Mouse (Mus musculus) stomach, embryonic 14.5 days (tissue): ENCODE measurements at regions not wholly inside any gene's neighbourhood (a gene's known extent, or its start where the extent isn't known, plus 50 kb on each side); places are given as distances from the start of the nearest gene placed in this dataset.
"Not testable (repeated sequence)": the region's sequence is repeated elsewhere in the genome, so short reads cannot be mapped to it uniquely, and the experiment has no call there.

Experiments used
- ATAC-seq: fragments of 200-750 bp; cut with Nextera tagmentation; 2 replicates; pipeline ENCODE4 v1.8.0; 2017; ENCODE audit warnings: low read depth, moderate TSS enrichment; ENCODE audit not compliant: insufficient number of reproducible peaks, insufficient read depth, low FRiP score
- H3K27ac ChIP-seq: fragments of 300-500 bp; sonication (generic); 2 replicates; pipeline ENCODE4 v1.5.1; 2014; ENCODE audit warnings: mild to moderate bottlenecking, low read length, moderate library complexity, mixed read lengths
- H3K27me3 ChIP-seq: fragments of 300-500 bp; sonication (generic); 2 replicates; pipeline ENCODE4 v1.6.1; 2014; ENCODE audit warnings: low read length, control low read depth, mixed read lengths; ENCODE audit not compliant: control insufficient read depth, insufficient read depth
- H3K36me3 ChIP-seq: fragments of 300-500 bp; sonication (generic); 2 replicates; pipeline ENCODE4 v1.6.1; 2014; ENCODE audit warnings: mild to moderate bottlenecking, control low read depth, low read length, moderate library complexity, mixed read lengths; ENCODE audit not compliant: control insufficient read depth, insufficient read depth
- H3K4me1 ChIP-seq: fragments of 300-500 bp; sonication (generic); 2 replicates; pipeline ENCODE4 v1.6.1; 2014; ENCODE audit warnings: low read length, control low read depth, mixed read lengths; ENCODE audit not compliant: control insufficient read depth, insufficient read depth
- H3K4me2 ChIP-seq: fragments of 300-500 bp; sonication (generic); replicated peaks from 2 replicates; pipeline ENCODE4 v1.6.1; 2014; ENCODE audit warnings: low read depth, low read length, control low read depth
- H3K4me3 ChIP-seq: fragments of 300-500 bp; sonication (generic); 2 replicates; pipeline ENCODE4 v1.5.1; 2014; ENCODE audit warnings: low read depth, low read length, control low read depth
- H3K9ac ChIP-seq: fragments of 300-500 bp; sonication (generic); replicated peaks from 2 replicates; pipeline ENCODE4 v1.6.1; 2014; ENCODE audit warnings: low read depth, mild to moderate bottlenecking, control low read depth, low read length, moderate library complexity, mixed read lengths
- H3K9me3 ChIP-seq: fragments of 300-500 bp; sonication (generic); 2 replicates; pipeline ENCODE4 v1.6.1; 2016; ENCODE audit warnings: low read depth, low read length, control low read depth; ENCODE audit not compliant: control insufficient read depth
- WGBS: fragments of 180-500 bp; shearing (Covaris S2); extraction: QIAGEN DNeasy Blood & Tissue Kit; methylation state at CpG from one replicate; pipeline ENCODE4 v1.1.7; 2014; 5-methylcytosine and 5-hydroxymethylcytosine counted together

DNA sequence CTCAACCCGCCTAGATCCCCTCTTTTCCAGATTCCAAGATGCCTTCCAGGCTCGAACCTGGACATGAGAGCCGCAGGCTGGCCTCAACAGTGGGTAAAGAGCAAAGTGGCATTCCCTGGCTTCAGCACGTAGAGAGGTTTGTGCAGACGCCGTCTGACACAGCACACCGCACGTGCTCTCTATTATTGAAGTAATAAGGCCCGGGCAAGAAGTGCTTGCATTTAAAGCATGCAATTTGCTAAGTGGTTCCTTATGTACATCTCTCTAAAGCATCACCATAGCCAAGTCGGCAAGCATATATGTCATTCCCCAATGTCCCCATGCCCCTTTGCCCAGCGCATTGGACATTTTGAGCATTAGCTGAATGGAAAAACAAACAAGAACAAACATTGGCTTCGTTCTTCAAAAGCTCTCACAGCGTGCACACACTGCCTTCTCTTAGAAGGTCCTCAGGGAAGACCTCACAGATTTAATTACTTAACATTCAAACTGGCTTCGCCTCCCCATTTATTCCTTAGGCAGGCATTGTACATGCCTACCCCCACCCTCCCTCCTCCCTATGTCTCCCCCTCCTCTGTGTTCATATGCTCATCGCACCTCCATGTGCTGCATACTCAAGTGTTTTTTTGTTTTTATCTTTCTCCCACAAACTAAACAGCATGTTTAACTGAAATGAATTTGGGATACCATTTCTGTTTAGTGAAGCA, 273.9 kb downstream of the Samd5 start:
- H3K4me1 ChIP-seq, result no peaks in the 10 kb centered on the region
- H3K36me3 ChIP-seq, result no peaks in the 10 kb centered on the region
- no peak overlapping the region for H3K4me2 ChIP-seq
- H3K27me3 ChIP-seq, result no peaks in the 10 kb centered on the region
- 87% methylated on average over 15 of the region's 15 CpGs for WGBS
- ATAC-seq, result no peak
- H3K27ac ChIP-seq, result no peak overlapping the region
- H3K9me3 ChIP-seq, result no peaks in the 10 kb centered on the region
- H3K4me3 ChIP-seq, result no peak overlapping the region
- H3K9ac ChIP-seq, result no peak overlapping the region

DNA sequence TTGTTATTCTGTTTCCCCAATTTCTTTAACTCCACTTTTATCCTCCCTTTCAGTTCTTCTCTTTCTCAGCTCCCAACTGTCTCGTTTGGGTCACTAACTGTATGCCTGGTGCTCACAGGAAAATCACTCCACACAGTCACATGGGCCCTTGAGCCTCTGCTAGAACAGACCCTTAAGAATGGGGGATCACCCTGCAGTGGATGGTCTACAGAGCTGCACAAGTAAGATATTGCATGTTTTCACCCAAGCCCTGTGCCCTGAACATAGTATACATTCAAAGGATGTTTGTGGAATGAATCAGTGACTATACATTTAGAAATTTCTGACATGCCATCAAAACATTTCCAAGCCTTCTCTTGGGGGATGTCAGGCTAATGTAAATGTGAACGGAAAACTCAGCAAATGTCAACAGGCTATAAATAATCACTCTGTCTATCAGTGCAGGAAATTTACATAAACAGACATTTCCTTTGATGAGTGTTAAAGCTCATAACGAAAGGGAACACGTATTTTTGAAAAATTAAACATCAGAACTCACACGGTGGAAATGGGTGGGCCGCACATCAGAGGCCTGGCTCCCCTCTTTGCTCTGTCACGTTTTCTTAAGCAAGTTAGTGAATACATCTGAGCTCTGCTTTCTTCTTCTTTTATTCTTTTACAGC, 297.4 kb downstream of the Samd5 start:
- ATAC-seq, result no peak
- Histone ChIP-seq H3K27ac (peak overlapping the region; percentile 45; the same call in 1 of the 2 replicates), H3K4me2 (no peak overlapping the region), H3K4me3 (no peak overlapping the region), H3K27me3 (no peaks in the 10 kb centered on the region), H3K36me3 (no peaks in the 10 kb centered on the region), H3K4me1 (peaks cover 4% of the 10 kb centered on the region; the same call in 1 of the 2 replicates), H3K9ac (no peak overlapping the region), H3K9me3 (no peaks in the 10 kb centered on the region)
- 25% methylated on average over 7 of the region's 7 CpGs for WGBS

DNA sequence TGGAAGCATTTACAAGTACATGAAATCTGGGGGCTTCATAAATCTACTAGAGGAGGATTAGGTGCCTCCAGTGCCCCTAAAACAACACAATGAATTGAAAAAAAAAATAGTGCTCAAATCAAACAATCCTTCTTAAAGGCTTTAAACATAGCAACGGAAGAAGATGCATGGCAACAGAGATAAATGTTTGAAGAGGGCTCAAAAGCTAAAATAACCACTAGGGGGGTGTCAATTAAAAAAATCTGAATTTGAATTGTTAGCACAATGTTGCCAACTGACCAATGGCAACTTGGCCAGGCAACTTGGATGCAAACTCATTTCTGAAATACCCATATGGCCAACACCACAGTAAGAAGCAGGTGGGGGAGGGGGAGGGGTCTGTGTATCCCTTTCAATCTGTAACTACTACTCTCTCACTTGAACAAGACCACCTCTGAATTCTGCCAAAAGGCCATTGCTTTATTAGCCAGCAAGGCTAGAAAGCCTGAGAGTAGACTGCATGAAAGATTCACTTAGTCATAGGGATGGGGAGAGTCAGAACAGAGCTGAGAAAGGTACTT, 312.6 kb downstream of the Samd5 start:
- no peaks in the 10 kb centered on the region for H3K27me3 ChIP-seq
- WGBS, result 62% methylated on average over 1 of the region's 1 CpGs

DNA sequence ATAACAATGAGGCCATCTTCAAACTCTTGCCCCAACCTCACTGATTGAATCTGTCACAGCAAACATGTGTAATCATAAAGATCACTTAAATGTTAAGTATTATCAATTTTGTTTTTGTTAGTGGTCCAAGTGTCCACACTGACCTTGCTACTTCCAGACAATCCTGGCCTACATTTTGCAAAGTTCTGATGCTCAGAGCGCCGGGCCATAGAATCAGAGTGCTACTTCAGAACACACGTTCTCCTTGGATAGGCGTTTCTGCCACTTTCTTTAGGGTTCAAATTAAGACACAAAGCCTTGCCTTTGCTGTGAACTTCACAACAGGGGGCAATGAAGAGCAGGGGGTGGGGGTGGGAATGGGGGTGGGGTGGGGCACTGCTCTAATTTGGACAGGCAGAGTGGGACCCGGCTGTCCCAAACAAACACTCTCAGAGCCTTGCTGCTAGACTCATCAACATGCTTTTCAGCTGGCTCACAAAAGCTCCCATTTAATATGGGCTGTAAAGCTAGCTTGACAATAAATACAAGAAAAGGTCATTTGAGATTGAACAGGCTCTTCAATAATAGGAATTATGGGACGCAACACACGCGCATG, 336.7 kb downstream of the Samd5 start:
- ATAC-seq, result no peak
- H3K9me3 ChIP-seq, result no peaks in the 10 kb centered on the region
- H3K4me3 ChIP-seq, result no peak overlapping the region
- H3K4me2 ChIP-seq, result no peak overlapping the region
- no peaks in the 10 kb centered on the region for H3K4me1 ChIP-seq
- 80% methylated on average over 8 of the region's 8 CpGs for WGBS
- H3K27me3 ChIP-seq, result no peaks in the 10 kb centered on the region
- no peak overlapping the region for H3K27ac ChIP-seq
- no peak overlapping the region for H3K9ac ChIP-seq
- H3K36me3 ChIP-seq, result no peaks in the 10 kb centered on the region

More for the DNA sequence above, 312.6 kb downstream of the Samd5 start:
- Histone ChIP-seq H3K9ac (no peak overlapping the region), H3K4me2 (no peak overlapping the region), H3K4me3 (no peak overlapping the region), H3K36me3 (no peaks in the 10 kb centered on the region), H3K4me1 (no peaks in the 10 kb centered on the region), H3K9me3 (no peaks in the 10 kb centered on the region), H3K27ac (no peak overlapping the region)
- ATAC-seq, result no peak

DNA sequence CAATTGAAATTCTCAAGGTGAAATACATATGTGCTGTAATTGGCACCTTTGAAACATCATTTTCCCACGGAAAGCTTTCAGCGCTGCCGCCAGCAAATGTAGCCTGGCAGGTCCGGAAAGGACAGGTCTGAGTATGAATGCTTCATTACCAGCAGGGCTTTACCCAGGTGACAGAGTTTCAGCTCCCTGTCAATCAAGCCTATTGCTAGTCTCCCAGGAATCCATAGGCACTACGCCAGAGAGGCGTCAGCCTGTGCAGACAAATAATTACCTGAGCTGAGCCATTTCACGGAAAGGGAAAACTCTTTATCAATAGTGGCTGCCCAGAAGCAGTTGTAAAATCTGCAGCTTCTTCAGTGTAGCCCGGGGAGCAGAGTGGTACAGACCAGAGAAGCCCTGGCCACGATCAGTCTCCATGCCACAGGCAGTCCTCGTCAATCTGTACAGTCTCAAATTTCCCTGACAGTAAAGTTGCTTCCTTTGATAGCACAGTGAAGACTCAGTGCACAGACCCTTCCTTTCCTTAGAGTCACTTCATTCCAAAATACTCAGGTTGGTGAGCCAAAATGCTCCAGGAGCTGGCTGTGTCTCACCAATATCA, 340.7 kb downstream of the Samd5 start:
- H3K4me2 ChIP-seq, result no peak overlapping the region
- no peaks in the 10 kb centered on the region for H3K27me3 ChIP-seq
- H3K27ac ChIP-seq, result no peak overlapping the region
- WGBS, result 70% methylated on average over 10 of the region's 10 CpGs
- H3K36me3 ChIP-seq, result no peaks in the 10 kb centered on the region
- H3K9me3 ChIP-seq, result no peaks in the 10 kb centered on the region
- no peak overlapping the region for H3K4me3 ChIP-seq
- H3K9ac ChIP-seq, result no peak overlapping the region
- no peaks in the 10 kb centered on the region for H3K4me1 ChIP-seq
- ATAC-seq, result no peak

DNA sequence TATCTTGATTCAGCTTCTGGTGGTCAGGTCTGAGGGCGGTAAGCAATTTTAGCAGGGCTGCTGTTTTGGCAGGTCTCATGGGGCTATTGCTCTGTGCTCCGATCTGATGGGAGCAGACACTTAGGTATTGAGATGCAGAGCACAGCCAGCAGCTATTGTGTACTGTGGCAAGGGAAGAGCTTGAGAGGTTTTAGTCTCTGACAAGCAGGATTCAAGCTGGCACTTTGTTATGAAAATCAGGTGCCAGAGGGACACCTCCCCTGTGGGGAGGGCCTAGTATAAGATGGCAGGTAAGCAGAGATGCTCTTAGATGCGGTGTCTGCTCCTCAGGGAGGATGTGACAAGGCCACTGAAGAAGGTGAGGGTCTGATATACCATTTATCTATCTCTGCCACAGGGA, 343.3 kb downstream of the Samd5 start:
- Histone ChIP-seq H3K27ac (no peak overlapping the region), H3K4me3 (no peak overlapping the region), H3K4me1 (no peaks in the 10 kb centered on the region), H3K36me3 (no peaks in the 10 kb centered on the region), H3K9me3 (no peaks in the 10 kb centered on the region; the same call in 1 of the 2 replicates), H3K9ac (no peak overlapping the region), H3K4me2 (no peak overlapping the region), H3K27me3 (no peaks in the 10 kb centered on the region)
- WGBS, result 69% methylated on average over 3 of the region's 3 CpGs
- no peak for ATAC-seq

DNA sequence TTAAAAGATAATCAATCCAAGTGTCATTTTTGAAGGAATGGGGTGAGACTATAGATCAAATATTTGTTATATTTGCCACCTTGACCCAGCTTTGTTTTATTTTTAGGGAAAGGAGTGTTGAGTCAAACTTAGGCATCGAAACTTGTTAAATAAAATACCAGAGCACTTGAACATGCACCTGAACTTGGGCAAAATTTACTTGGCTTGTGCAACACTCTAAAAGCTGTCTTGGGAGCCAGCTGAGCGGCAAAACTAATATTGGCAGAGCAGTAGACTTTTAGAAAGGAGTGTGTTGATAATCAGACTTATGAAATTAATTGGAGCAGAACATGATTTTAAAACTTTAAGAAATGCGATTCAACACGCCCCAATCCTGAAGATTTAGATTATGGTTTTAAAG, 346.7 kb downstream of the Samd5 start:
- H3K9ac ChIP-seq, result no peak overlapping the region
- H3K27ac ChIP-seq, result no peak overlapping the region
- no peak overlapping the region for H3K4me2 ChIP-seq
- 80% methylated on average over 4 of the region's 4 CpGs for WGBS
- no peak for ATAC-seq
- no peaks in the 10 kb centered on the region for H3K36me3 ChIP-seq
- no peaks in the 10 kb centered on the region; the same call in 1 of the 2 replicates for H3K9me3 ChIP-seq
- H3K4me3 ChIP-seq, result no peak overlapping the region
- no peaks in the 10 kb centered on the region for H3K27me3 ChIP-seq
- H3K4me1 ChIP-seq, result no peaks in the 10 kb centered on the region

DNA sequence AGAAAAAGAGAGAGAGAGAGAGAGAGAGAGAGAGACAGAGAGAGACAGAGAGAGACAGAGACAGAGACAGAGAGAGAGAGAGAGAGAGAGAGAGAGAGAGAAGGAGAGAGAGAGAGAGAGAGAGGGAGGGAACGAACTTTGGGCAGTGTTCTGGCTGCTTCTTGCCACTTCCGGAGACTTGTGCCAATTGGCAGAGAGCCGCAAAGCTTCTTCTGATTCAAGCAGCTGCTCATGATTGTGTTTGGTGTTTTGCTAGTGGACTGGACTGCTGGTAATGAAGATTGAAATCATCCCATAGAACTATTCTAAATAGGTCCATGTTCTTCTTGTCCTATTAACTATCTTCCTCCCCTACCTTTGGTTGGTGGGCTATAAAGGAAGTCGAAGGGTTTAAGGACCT, 347.1 kb downstream of the Samd5 start:
- not testable (repeated sequence) for H3K27ac ChIP-seq

More for the DNA sequence above, 347.1 kb downstream of the Samd5 start:
- not testable (repeated sequence) for H3K36me3 ChIP-seq, H3K4me3 ChIP-seq, H3K27me3 ChIP-seq, ATAC-seq, H3K4me2 ChIP-seq, H3K9ac ChIP-seq, H3K4me1 ChIP-seq, H3K9me3 ChIP-seq
- WGBS, result 80% methylated on average over 4 of the region's 4 CpGs
